ENCODE assay signal across 22 mouse cellular contexts in genomic region chr9:48532730-48533129, GRCm38 (mm10). TPM values are rescaled to one million over a fixed set of nuclear protein-coding genes. Genes with fewer than 3 reads are reported as not detected.
DNase-seq lines count a peak whose midpoint lies in the region; ATAC-seq and TF ChIP-seq lines count a peak whose summit lies in the region.
"Had no signal": no experiment of that assay in that cellular context is flagged by ENCODE, and none has a peak within 500 bp of the region (broad histone marks: within the 10 kb centered on the region; RNA-seq: fewer than 3 reads in every experiment).

No protein-coding gene starts in this region.

- H3K27me3 ChIP-seq in lung, postnatal 0 days (replicated peaks; ENCODE audit: insufficient read depth, low read length) = no peaks in the 10 kb centered on the region
- no peaks in the 10 kb centered on the region; a peak in 1 of 4 replicates for H3K27me3 ChIP-seq in MEL (ENCODE audit: control insufficient read depth in 1 of 2, insufficient read depth in 2 of 2, low read length in 2 of 2)
- no peaks in the 10 kb centered on the region for H3K27me3 ChIP-seq in midbrain, embryonic 16.5 days (ENCODE audit: control insufficient read depth, insufficient read depth, low read depth, low read length)
- H3K27me3 ChIP-seq: hindbrain, embryonic 15.5 days; stomach, embryonic 15.5 days had no signal

- no peak for TF ChIP-seq CTCF in lung, postnatal 0 days (IDR thresholded peaks at IDR 0.05)
- no peak for TF ChIP-seq CTCF in MEL (IDR thresholded peaks at IDR 0.05 in 2 of 3, conservative IDR thresholded peaks at IDR 0.05 in 1 of 3; ENCODE audit: control insufficient read depth in 1 of 3, insufficient read depth in 1 of 3, low read depth in 2 of 3, low read length in 3 of 3, poor library complexity in 1 of 3, severe bottlenecking in 1 of 3)

- H3K4me1 ChIP-seq in lung, postnatal 0 days (ENCODE audit: insufficient read depth, low read depth, low read length) = no peaks in the 10 kb centered on the region
- H3K4me1 ChIP-seq in MEL (ENCODE audit: control insufficient read depth in 1 of 2, insufficient read depth in 2 of 2, low read length in 2 of 2) = peaks cover 0 to 10% of the 10 kb centered on the region in 2 experiments; a peak in 2 of 4 replicates
- H3K4me1 ChIP-seq in midbrain, embryonic 16.5 days (ENCODE audit: control insufficient read depth, insufficient read depth, low read length) = no peaks in the 10 kb centered on the region
- H3K4me1 ChIP-seq: hindbrain, embryonic 15.5 days; stomach, embryonic 15.5 days had no signal

- H3K9ac ChIP-seq in lung, postnatal 0 days (replicated peaks; ENCODE audit: low read depth) = no peak overlapping the region
- no peak overlapping the region for H3K9ac ChIP-seq in MEL (ENCODE audit: control insufficient read depth, low read depth, low read length, poor library complexity, severe bottlenecking)
- no peak overlapping the region for H3K9ac ChIP-seq in midbrain, embryonic 16.5 days (ENCODE audit: low read depth, low read length)
- H3K9ac ChIP-seq: forebrain, postnatal 0 days; hindbrain, embryonic 15.5 days; liver, embryonic 14.5 days; stomach, embryonic 15.5 days had no signal

- TF ChIP-seq POLR2A in MEL (IDR thresholded peaks at IDR 0.05; ENCODE audit: control insufficient read depth in 1 of 2, insufficient read depth in 1 of 2, low read depth in 1 of 2, low read length in 2 of 2, poor library complexity in 1 of 2) = no peak

- H3K9me3 ChIP-seq in lung, postnatal 0 days (ENCODE audit: low read length) = no peaks in the 10 kb centered on the region
- H3K9me3 ChIP-seq in MEL (replicated peaks; ENCODE audit: insufficient read depth, low read length) = no peaks in the 10 kb centered on the region
- no peaks in the 10 kb centered on the region for H3K9me3 ChIP-seq in midbrain, embryonic 16.5 days (replicated peaks; ENCODE audit: control insufficient read depth, low read length, poor library complexity, severe bottlenecking)
- H3K9me3 ChIP-seq: hindbrain, embryonic 15.5 days; stomach, embryonic 15.5 days had no signal

- TF ChIP-seq RAD21 in MEL (IDR thresholded peaks at IDR 0.05; ENCODE audit: low read depth, low read length) = no peak

- no peak overlapping the region for H3K27ac ChIP-seq in lung, postnatal 0 days (ENCODE audit: low read length)
- no peak overlapping the region; the same call in 1 of the 2 replicates for H3K27ac ChIP-seq in MEL (ENCODE audit: control insufficient read depth, low read depth, low read length)
- H3K27ac ChIP-seq in midbrain, embryonic 16.5 days (ENCODE audit: low read length) = no peak overlapping the region
- H3K27ac ChIP-seq: gastrocnemius, adult 2 months; heart, adult 2 months; hindbrain, embryonic 15.5 days; liver, embryonic 14.5 days; stomach, embryonic 15.5 days had no signal

- no peak overlapping the region for H3K4me3 ChIP-seq in lung, postnatal 0 days (ENCODE audit: low read depth, low read length)
- no peak overlapping the region for H3K4me3 ChIP-seq in MEL (ENCODE audit: control insufficient read depth in 1 of 2, insufficient read depth in 1 of 2, low read depth in 2 of 2, low read length in 2 of 2)
- no peak overlapping the region for H3K4me3 ChIP-seq in midbrain, embryonic 16.5 days (ENCODE audit: low read depth, low read length)
- H3K4me3 ChIP-seq: gastrocnemius, adult 2 months; heart, adult 2 months; hindbrain, embryonic 15.5 days; myocyte; stomach, embryonic 15.5 days had no signal

- no peaks in the 10 kb centered on the region for H3K79me2 ChIP-seq in MEL (ENCODE audit: control insufficient read depth, insufficient read depth, low read length, poor library complexity)

- H3K4me2 ChIP-seq in lung, postnatal 0 days (replicated peaks; ENCODE audit: low read depth, low read length) = no peak overlapping the region
- H3K4me2 ChIP-seq in midbrain, embryonic 16.5 days (ENCODE audit: low read length) = no peak overlapping the region
- H3K4me2 ChIP-seq: hindbrain, embryonic 15.5 days; midbrain, embryonic 11.5 days; stomach, embryonic 15.5 days had no signal

- DNase-seq in lung, postnatal 0 days (ENCODE audit: low spot score) = peak; percentile 46
- no peak for DNase-seq in lung, postnatal 14 days
- DNase-seq in MEL (ENCODE audit: low read depth, low spot score) = peak; percentile 87
- peak; percentile 10 for DNase-seq in skeletal muscle tissue, adult 2 months (ENCODE audit: low read depth, low spot score)
- no peak for DNase-seq in thymus, postnatal 36 days
- DNase-seq in embryo, embryonic 10.5 days (ENCODE audit: low spot score) = no peak
- DNase-seq: cerebellum, adult 8-10 months; embryo, embryonic 11 days; forebrain, postnatal 0 days; gastrocnemius, adult 2 months; heart, adult 2 months; kidney, adult 11 months; kidney, postnatal 36 days; left cerebral cortex, postnatal 4 days; right cerebral cortex, postnatal 25 days had no signal

- TF ChIP-seq EP300 in lung, postnatal 0 days (IDR thresholded peaks at IDR 0.05) = no peak
- TF ChIP-seq EP300 in MEL (IDR thresholded peaks at IDR 0.05; ENCODE audit: low read depth in 1 of 2, low read length in 2 of 2) = 0 out of 4 replicates have a peak, but pooled peaks of 1 of the 2 experiments have one; percentile 13

- no peak for ATAC-seq in lung, postnatal 0 days
- ATAC-seq in hematopoietic stem cell, adult 5-6 weeks (replicated peaks in 1 of 2; ENCODE audit: insufficient read depth in 1 of 2, low FRiP score in 2 of 2, low TSS enrichment in 1 of 2, low read depth in 1 of 2, poor library complexity in 2 of 2, severe bottlenecking in 2 of 2) = peak; percentile 51 to 60; a peak in 3 of 4 replicates
- ATAC-seq in midbrain, embryonic 16.5 days = no peak
- ATAC-seq: forebrain, postnatal 0 days had no signal

- WGBS in lung, postnatal 0 days = 80% methylated on average over 2 of the region's 2 CpGs
- WGBS in midbrain, embryonic 16.5 days = 96% methylated on average over 2 of the region's 2 CpGs

- H3K36me3 ChIP-seq in lung, postnatal 0 days (ENCODE audit: insufficient read depth, low read length) = no peaks in the 10 kb centered on the region
- peaks cover 0 to 3% of the 10 kb centered on the region in 2 experiments; a peak in 2 of 4 replicates for H3K36me3 ChIP-seq in MEL (ENCODE audit: control insufficient read depth in 1 of 2, insufficient read depth in 2 of 2, low read length in 2 of 2)
- no peaks in the 10 kb centered on the region for H3K36me3 ChIP-seq in midbrain, embryonic 16.5 days (ENCODE audit: control insufficient read depth, insufficient read depth, low read length)
- H3K36me3 ChIP-seq: hindbrain, embryonic 15.5 days; stomach, embryonic 15.5 days had no signal

TF ChIP-seq in MEL, 35 proteins besides CTCF, POLR2A, EP300 and RAD21:
- TF ChIP-seq GATA1 (IDR thresholded peaks at IDR 0.05; ENCODE audit: low read depth, low read length) = peak; percentile 87
- TF ChIP-seq POLR2AphosphoS2 (IDR thresholded peaks at IDR 0.05; ENCODE audit: low read length) = no peak
- no peak for TF ChIP-seq MAX (IDR thresholded peaks at IDR 0.05; ENCODE audit: low read length)
- TF ChIP-seq CHD2 (IDR thresholded peaks at IDR 0.05; ENCODE audit: low read length) = no peak
- TF ChIP-seq NRF1 (IDR thresholded peaks at IDR 0.05; ENCODE audit: insufficient read depth, low read depth, low read length, poor library complexity, severe bottlenecking) = no peak
- 0 out of 2 replicates have a peak, but pooled peaks have one; percentile 9 for TF ChIP-seq ELF1 (IDR thresholded peaks at IDR 0.05; ENCODE audit: low read depth, low read length)

RNA-seq across cellular contexts. Expression of gene Gm5617, which starts 37.5 kb away (rescaled TPM):
- 48.9 and 52.2 TPM in 2 replicates for polyA plus RNA-seq in lung, postnatal 0 days (2015; fragmentation: Nextera tagmentation; extraction: Ambion mirVana)
- total RNA-seq in MEL (2012; rRNA removed) = 1.1 and 1.7 TPM in 2 replicates
- 1 to 10 TPM in 1 of 2 experiments, not detected in 1; 1.8 TPM for polyA plus RNA-seq in MEL (2012; ENCODE audit: insufficient read depth in 1 of 2, insufficient read length in 2 of 2, low read depth in 1 of 2, low replicate concordance in 2 of 2, missing spikeins in 1 of 2)
- total RNA-seq in hematopoietic stem cell, adult 5-6 weeks (2017) = 6.4 and 15.6 TPM in 2 replicates
- polyA plus RNA-seq in midbrain, embryonic 16.5 days (2015; fragmentation: Nextera tagmentation; extraction: Ambion mirVana) = 21.0 and 21.5 TPM in 2 replicates

RNA-seq across cellular contexts. Expression of gene Rbm7, which starts 37.6 kb away (rescaled TPM):
- 101 and 104 TPM in 2 replicates for polyA plus RNA-seq in lung, postnatal 0 days (2015; fragmentation: Nextera tagmentation; extraction: Ambion mirVana)
- total RNA-seq in MEL (2012; rRNA removed) = 47.3 and 51.3 TPM in 2 replicates
- polyA plus RNA-seq in MEL (2012; ENCODE audit: insufficient read depth in 1 of 2, insufficient read length in 2 of 2, low read depth in 1 of 2, low replicate concordance in 2 of 2, missing spikeins in 1 of 2) = 10 to 100 TPM in 1 of 2 experiments, not detected in 1; 48.4 TPM
- 115 and 125 TPM in 2 replicates for total RNA-seq in hematopoietic stem cell, adult 5-6 weeks (2017)
- 73.8 and 82.6 TPM in 2 replicates for polyA plus RNA-seq in midbrain, embryonic 16.5 days (2015; fragmentation: Nextera tagmentation; extraction: Ambion mirVana)

RNA-seq across cellular contexts. Expression of gene Rexo2, which starts 52.3 kb away (rescaled TPM):
- 119 and 120 TPM in 2 replicates for polyA plus RNA-seq in lung, postnatal 0 days (2015; fragmentation: Nextera tagmentation; extraction: Ambion mirVana)
- 183 and 190 TPM in 2 replicates for total RNA-seq in MEL (2012; rRNA removed)
- 100 to 1,000 TPM in 1 of 2 experiments, not detected in 1; 338 TPM for polyA plus RNA-seq in MEL (2012; ENCODE audit: insufficient read depth in 1 of 2, insufficient read length in 2 of 2, low read depth in 1 of 2, low replicate concordance in 2 of 2, missing spikeins in 1 of 2)
- total RNA-seq in hematopoietic stem cell, adult 5-6 weeks (2017) = 73.2 and 150 TPM in 2 replicates
- polyA plus RNA-seq in midbrain, embryonic 16.5 days (2015; fragmentation: Nextera tagmentation; extraction: Ambion mirVana) = 119 and 120 TPM in 2 replicates

Comparison
In these comparisons a context has a peak if more than half of its experiments do, and no peak if none do; other contexts are left out.
1. DNase-seq: peak in lung, postnatal 0 days (single experiment), MEL (single experiment) and skeletal muscle tissue, adult 2 months (single experiment); none in lung, postnatal 14 days (single experiment), thymus, postnatal 36 days (0 of 2) and embryo, embryonic 10.5 days (single experiment).
2. ATAC-seq: peak in hematopoietic stem cell, adult 5-6 weeks (2 of 2); none in lung, postnatal 0 days (single experiment) and midbrain, embryonic 16.5 days (single experiment).